Mouse (Mus musculus): Measurements from ENCODE around the gene Tomm40l. TPM values are rescaled to one million over a fixed set of nuclear protein-coding genes. Genes with fewer than 3 reads are reported as not detected.
A peak's percentile ranks its signal among the peaks of the same experiment; 100 is the strongest.

Gene Tomm40l
- polyA plus RNA-seq, 1 experiment from 2014 or later, result 60.7 TPM

DNA sequence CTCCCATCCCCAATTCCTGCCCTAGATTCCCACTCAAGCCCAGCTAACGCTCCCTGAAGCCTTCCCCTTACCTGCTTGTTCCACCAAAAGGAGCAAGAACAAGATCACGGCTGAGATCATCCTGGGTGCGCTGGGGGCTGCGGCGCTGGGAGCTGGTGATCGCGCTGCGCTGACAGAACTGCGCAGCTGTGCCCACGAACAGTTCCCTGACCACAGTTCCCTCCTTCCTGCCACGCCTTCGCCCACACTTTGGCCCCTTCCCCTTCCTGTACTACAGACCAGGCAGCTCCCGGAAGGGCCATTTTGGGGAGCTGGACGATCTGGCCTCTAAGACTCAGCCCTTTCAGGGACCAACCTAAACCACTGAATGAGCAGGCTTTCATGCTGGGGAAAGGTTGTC is 11.8 kb upstream of the Tomm40l start, which contains the start of gene Fcer1g:
Gene Fcer1g, minus strand, starts transcription at position 240 of the 400 bp plus-strand sequence.
- no peak within 1 kb of the TSS for H3K4me2 ChIP-seq (ENCODE audit: low read depth, low read length)
- H3K9ac ChIP-seq (ENCODE audit: low read length), result no peak within 1 kb of the TSS
- H3K27me3 ChIP-seq (ENCODE audit: control insufficient read depth, insufficient read depth, low read length), result no peaks in the 10 kb centered on the region
- no peak for ATAC-seq (replicated peaks; ENCODE audit: extremely low read depth, insufficient read depth, low FRiP score)
- H3K9me3 ChIP-seq (replicated peaks; ENCODE audit: control insufficient read depth, low read length), result no peaks in the 10 kb centered on the region
- H3K4me3 ChIP-seq (ENCODE audit: low read length), result no peak within 1 kb of the TSS
- H3K4me1 ChIP-seq (ENCODE audit: control insufficient read depth, insufficient read depth, low read length), result peaks cover 8% of the 10 kb centered on the region
- 84% methylated on average over 14 of the region's 14 CpGs for WGBS
- H3K27ac ChIP-seq (ENCODE audit: low read length), result peak within 1 kb of the TSS; percentile 11; the same call in 1 of the 2 replicates
- peaks cover 50% of the 10 kb centered on the region for H3K36me3 ChIP-seq (ENCODE audit: control insufficient read depth, insufficient read depth)

DNA sequence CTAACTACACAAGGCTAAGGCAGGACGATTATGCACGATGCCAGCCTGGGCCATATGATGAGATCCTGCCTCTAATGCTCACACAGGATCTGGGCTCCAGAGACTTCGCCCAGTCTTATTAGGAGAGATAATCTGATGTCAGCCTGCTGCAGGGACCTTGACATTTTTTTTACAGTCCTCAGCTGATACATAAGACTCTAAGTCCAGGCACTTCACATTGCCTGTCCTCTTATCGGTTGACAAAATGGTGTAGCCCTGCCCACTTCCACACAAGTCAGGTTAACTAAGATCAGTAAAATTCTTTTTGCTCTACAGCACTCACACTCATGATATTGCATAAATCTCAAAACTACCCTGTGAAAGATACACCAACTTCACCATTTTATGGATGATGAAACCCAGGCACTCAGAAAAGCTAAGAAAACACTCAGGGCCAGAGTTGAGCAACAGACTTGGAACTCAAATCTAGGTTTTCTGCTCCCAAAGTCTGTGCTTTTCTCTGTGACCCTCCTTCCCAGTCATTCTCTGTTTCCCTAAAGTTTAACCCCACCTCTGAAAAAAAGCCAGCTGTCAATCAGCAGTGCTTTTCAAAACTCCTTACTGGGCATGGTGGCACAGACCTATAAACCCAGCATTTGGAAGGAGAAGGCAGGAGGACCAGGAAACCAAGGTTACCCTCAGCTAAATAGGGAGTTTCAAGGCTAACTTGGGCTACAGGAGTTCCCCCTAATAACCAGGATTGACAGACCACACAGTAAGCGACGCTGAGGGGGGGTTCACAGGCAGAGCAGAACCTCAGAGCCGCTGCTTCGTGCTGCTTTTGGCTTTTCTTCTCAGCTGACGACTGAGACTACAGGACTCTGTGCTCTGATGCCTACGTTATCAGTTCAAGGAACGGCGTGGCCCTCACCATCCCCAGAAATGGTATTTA is 10.8 kb upstream of the Tomm40l start:
- Histone ChIP-seq H3K9me3 (replicated peaks; ENCODE audit: control insufficient read depth, low read length) (no peaks in the 10 kb centered on the region), H3K27ac (ENCODE audit: low read length) (peak overlapping the region; percentile 9; the same call in 1 of the 2 replicates), H3K4me2 (ENCODE audit: low read depth, low read length) (no peak overlapping the region), H3K4me1 (ENCODE audit: control insufficient read depth, insufficient read depth, low read length) (peaks cover 8% of the 10 kb centered on the region), H3K4me3 (ENCODE audit: low read length) (no peak overlapping the region), H3K27me3 (ENCODE audit: control insufficient read depth, insufficient read depth, low read length) (no peaks in the 10 kb centered on the region), H3K9ac (ENCODE audit: low read length) (no peak overlapping the region), H3K36me3 (ENCODE audit: control insufficient read depth, insufficient read depth) (peaks cover 40% of the 10 kb centered on the region)
- no peak for ATAC-seq (replicated peaks; ENCODE audit: extremely low read depth, insufficient read depth, low FRiP score)
- WGBS, result 57% methylated on average over 12 of the region's 12 CpGs

DNA sequence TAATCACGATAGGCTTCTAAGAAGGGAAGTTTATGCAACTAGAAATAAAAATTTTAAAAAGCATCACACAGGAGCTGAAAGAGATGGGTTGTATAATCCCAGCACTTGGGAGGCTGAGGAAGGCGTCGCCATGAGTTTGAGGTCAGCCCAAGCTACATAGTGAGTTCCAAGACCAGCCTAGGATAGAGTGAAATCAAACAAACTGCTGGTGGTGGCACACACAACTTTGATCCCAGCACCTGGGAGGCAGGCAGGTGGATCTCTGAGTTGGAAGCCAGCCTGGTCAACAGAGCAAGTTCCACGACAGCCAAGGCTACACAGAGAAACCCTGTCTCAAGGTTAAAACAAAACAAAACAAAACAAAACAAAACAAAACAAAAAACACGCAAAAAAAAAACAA is 10.0 kb upstream of the Tomm40l start:
- H3K4me1 ChIP-seq (ENCODE audit: control insufficient read depth, insufficient read depth, low read length), result peaks cover 8% of the 10 kb centered on the region
- ATAC-seq (replicated peaks; ENCODE audit: extremely low read depth, insufficient read depth, low FRiP score), result no peak
- no peak overlapping the region for H3K4me3 ChIP-seq (ENCODE audit: low read length)
- H3K9me3 ChIP-seq (replicated peaks; ENCODE audit: control insufficient read depth, low read length), result no peaks in the 10 kb centered on the region
- H3K27me3 ChIP-seq (ENCODE audit: control insufficient read depth, insufficient read depth, low read length), result no peaks in the 10 kb centered on the region
- no peak overlapping the region for H3K4me2 ChIP-seq (ENCODE audit: low read depth, low read length)
- H3K36me3 ChIP-seq (ENCODE audit: control insufficient read depth, insufficient read depth), result peaks cover 33% of the 10 kb centered on the region
- no peak overlapping the region for H3K27ac ChIP-seq (ENCODE audit: low read length)
- WGBS, result 80% methylated on average over 5 of the region's 5 CpGs
- no peak overlapping the region for H3K9ac ChIP-seq (ENCODE audit: low read length)

DNA sequence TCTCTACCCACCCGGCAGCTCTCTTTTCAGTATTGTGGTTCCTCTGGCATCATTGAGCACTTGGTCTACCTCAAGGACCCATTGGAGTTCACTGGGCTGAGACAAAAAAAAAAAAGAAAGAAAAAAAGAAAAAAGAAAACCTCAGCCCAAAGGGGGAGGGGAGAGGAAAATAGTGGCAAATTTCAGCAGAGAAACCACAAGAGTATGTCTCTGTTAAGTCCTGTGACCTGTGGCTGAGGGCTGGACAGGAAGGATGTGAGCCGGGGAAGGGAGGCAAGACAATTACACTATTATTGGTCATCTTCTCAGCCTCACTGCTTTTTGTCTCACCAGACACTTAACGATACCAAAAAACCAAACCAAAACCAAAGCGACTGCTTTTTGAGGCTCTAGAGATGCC is 9.5 kb upstream of the Tomm40l start:
- Histone ChIP-seq H3K36me3 (ENCODE audit: control insufficient read depth, insufficient read depth) (peaks cover 28% of the 10 kb centered on the region), H3K27me3 (ENCODE audit: control insufficient read depth, insufficient read depth, low read length) (no peaks in the 10 kb centered on the region), H3K4me3 (ENCODE audit: low read length) (no peak overlapping the region), H3K4me1 (ENCODE audit: control insufficient read depth, insufficient read depth, low read length) (peaks cover 8% of the 10 kb centered on the region), H3K27ac (ENCODE audit: low read length) (no peak overlapping the region), H3K4me2 (ENCODE audit: low read depth, low read length) (no peak overlapping the region), H3K9ac (ENCODE audit: low read length) (no peak overlapping the region), H3K9me3 (replicated peaks; ENCODE audit: control insufficient read depth, low read length) (no peaks in the 10 kb centered on the region)
- WGBS, result 63% methylated on average over 4 of the region's 4 CpGs
- ATAC-seq (replicated peaks; ENCODE audit: extremely low read depth, insufficient read depth, low FRiP score), result no peak

DNA sequence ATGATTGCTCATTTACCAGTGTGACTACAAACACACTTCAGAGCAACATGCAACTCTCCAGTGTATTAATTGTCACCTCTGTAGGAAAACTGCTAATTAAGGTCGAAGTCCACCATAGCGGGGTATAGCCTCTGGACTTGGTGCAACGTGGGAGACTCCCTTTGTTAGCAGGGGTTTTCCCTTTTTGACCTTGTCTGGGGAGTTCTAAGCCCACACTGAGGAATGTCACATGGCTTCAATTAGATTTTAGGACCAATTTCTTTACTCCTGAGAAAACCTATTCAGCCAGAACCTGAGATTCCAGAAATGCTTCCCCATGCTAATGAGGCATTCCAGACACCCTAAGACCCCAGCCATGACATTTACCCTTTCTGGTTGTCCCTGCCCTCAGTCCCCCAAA is 7.9 kb upstream of the Tomm40l start:
- no peak overlapping the region for H3K27ac ChIP-seq (ENCODE audit: low read length)

DNA sequence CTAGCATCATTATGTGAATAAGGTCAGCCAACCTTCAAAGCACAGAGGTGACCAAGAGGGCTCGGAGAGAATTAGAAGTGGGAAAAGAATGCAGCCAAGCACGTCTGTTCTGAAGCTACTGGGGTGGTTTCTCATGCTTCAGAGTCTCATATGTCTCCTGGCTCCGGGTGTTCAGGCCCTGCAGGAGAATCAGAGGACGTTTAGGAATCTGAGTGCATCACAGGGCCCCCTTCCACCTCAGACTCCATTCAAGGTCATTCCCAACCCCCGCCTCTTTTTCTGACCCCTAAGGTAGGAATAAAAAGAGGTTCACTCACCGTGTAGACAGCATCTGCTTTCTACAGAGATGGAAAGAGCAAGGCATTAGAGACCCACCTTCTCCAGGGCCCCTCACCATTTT is 7.4 kb upstream of the Tomm40l start:
- H3K27me3 ChIP-seq (ENCODE audit: control insufficient read depth, insufficient read depth, low read length), result no peaks in the 10 kb centered on the region
- no peak overlapping the region for H3K9ac ChIP-seq (ENCODE audit: low read length)
- H3K4me2 ChIP-seq (ENCODE audit: low read depth, low read length), result no peak overlapping the region
- H3K27ac ChIP-seq (ENCODE audit: low read length), result no peak overlapping the region
- H3K4me3 ChIP-seq (ENCODE audit: low read length), result no peak overlapping the region
- WGBS, result 59% methylated on average over 6 of the region's 6 CpGs
- H3K4me1 ChIP-seq (ENCODE audit: control insufficient read depth, insufficient read depth, low read length), result no peaks in the 10 kb centered on the region
- no peaks in the 10 kb centered on the region for H3K9me3 ChIP-seq (replicated peaks; ENCODE audit: control insufficient read depth, low read length)
- no peak for ATAC-seq (replicated peaks; ENCODE audit: extremely low read depth, insufficient read depth, low FRiP score)
- peaks cover 8% of the 10 kb centered on the region for H3K36me3 ChIP-seq (ENCODE audit: control insufficient read depth, insufficient read depth)

More for the DNA sequence above, 7.9 kb upstream of the Tomm40l start:
- H3K9ac ChIP-seq (ENCODE audit: low read length), result no peak overlapping the region
- peaks cover 13% of the 10 kb centered on the region for H3K36me3 ChIP-seq (ENCODE audit: control insufficient read depth, insufficient read depth)
- H3K27me3 ChIP-seq (ENCODE audit: control insufficient read depth, insufficient read depth, low read length), result no peaks in the 10 kb centered on the region
- no peak for ATAC-seq (replicated peaks; ENCODE audit: extremely low read depth, insufficient read depth, low FRiP score)
- H3K4me3 ChIP-seq (ENCODE audit: low read length), result no peak overlapping the region
- H3K4me1 ChIP-seq (ENCODE audit: control insufficient read depth, insufficient read depth, low read length), result no peaks in the 10 kb centered on the region
- no peak overlapping the region for H3K4me2 ChIP-seq (ENCODE audit: low read depth, low read length)
- no peaks in the 10 kb centered on the region for H3K9me3 ChIP-seq (replicated peaks; ENCODE audit: control insufficient read depth, low read length)
- 79% methylated on average over 3 of the region's 3 CpGs for WGBS

DNA sequence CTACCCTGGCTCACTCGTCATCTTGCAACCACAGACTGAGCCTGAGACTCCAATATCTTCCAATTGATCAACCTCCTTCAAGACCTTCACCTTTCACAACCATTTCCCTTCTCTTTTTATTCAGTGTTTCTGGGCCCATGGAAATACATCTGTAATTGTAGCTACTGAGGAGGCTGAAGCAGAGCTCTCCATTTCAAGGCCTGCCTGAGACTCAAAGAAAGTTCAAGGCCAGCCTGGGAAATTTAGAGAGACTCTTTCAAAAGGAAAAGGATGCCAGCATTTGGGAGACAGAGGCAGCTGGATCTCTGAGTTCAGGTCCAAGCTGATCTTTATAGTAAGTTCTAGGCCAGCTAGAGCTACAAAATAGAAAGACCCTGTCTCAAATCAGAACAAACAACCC is 5.6 kb upstream of the Tomm40l start:
- no peak overlapping the region for H3K27ac ChIP-seq (ENCODE audit: low read length)

DNA sequence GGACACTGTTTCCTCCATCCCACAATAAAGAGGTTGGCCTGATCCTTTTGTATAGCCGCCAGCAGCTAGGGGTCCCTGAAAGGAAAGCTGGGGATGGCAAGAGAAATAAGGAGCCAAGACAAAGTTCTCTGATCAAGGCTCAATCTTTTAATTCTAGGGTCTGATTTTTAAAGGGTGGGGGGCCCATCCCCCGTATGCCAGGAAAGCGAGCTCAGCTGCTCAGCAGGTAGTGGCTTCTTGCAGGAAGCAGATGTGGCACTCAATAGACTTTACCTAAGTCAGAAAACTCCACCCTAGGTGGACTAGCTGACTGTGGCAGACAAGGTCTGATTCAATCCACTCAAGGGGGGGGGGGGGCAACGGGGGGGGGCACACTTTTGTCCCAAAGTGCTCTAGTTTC is 4.5 kb upstream of the Tomm40l start:
- H3K9me3 ChIP-seq (replicated peaks; ENCODE audit: control insufficient read depth, low read length), result no peaks in the 10 kb centered on the region
- H3K4me3 ChIP-seq (ENCODE audit: low read length), result no peak overlapping the region
- 58% methylated on average over 4 of the region's 4 CpGs for WGBS
- H3K4me1 ChIP-seq (ENCODE audit: control insufficient read depth, insufficient read depth, low read length), result peaks cover 2% of the 10 kb centered on the region; the same call in 1 of the 2 replicates
- ATAC-seq (replicated peaks; ENCODE audit: extremely low read depth, insufficient read depth, low FRiP score), result no peak
- no peaks in the 10 kb centered on the region for H3K36me3 ChIP-seq (ENCODE audit: control insufficient read depth, insufficient read depth)
- no peak overlapping the region for H3K4me2 ChIP-seq (ENCODE audit: low read depth, low read length)
- H3K9ac ChIP-seq (ENCODE audit: low read length), result no peak overlapping the region
- no peak overlapping the region for H3K27ac ChIP-seq (ENCODE audit: low read length)
- no peaks in the 10 kb centered on the region for H3K27me3 ChIP-seq (ENCODE audit: control insufficient read depth, insufficient read depth, low read length)

More for the DNA sequence above, 5.6 kb upstream of the Tomm40l start:
- WGBS, result 76% methylated on average over 1 of the region's 1 CpGs
- Histone ChIP-seq H3K4me2 (ENCODE audit: low read depth, low read length) (no peak overlapping the region), H3K27me3 (ENCODE audit: control insufficient read depth, insufficient read depth, low read length) (no peaks in the 10 kb centered on the region), H3K9ac (ENCODE audit: low read length) (no peak overlapping the region), H3K4me3 (ENCODE audit: low read length) (no peak overlapping the region), H3K9me3 (replicated peaks; ENCODE audit: control insufficient read depth, low read length) (no peaks in the 10 kb centered on the region), H3K36me3 (ENCODE audit: control insufficient read depth, insufficient read depth) (no peaks in the 10 kb centered on the region), H3K4me1 (ENCODE audit: control insufficient read depth, insufficient read depth, low read length) (peaks cover 2% of the 10 kb centered on the region; the same call in 1 of the 2 replicates)
- no peak for ATAC-seq (replicated peaks; ENCODE audit: extremely low read depth, insufficient read depth, low FRiP score)

DNA sequence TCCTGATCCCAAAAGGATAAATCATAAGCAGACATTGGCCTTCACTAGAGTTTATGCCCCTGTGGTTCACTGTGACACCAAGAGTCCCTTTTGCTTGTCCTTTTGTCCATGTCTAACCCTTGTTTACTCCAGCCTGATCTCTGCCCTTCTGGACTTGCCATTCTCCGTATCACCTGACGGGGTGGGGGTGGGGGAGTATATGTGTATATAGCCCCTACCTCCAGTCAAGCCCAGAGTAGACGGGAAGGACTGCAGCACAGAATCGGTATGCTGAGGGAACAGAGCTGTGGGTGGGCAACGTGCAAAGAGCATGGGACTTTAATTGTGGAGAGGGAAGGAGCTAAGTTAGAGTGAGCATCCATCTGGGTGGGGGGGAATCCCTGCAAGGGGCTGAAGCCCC is 2.5 kb upstream of the Tomm40l start, which contains the start of gene Apoa2:
Gene Apoa2, plus strand, starts transcription at position 198 of the 400 bp plus-strand sequence.
- Histone ChIP-seq H3K27ac (ENCODE audit: low read length) (no peak within 1 kb of the TSS), H3K4me1 (ENCODE audit: control insufficient read depth, insufficient read depth, low read length) (peaks cover 10% of the 10 kb centered on the region), H3K9ac (ENCODE audit: low read length) (no peak within 1 kb of the TSS), H3K4me3 (ENCODE audit: low read length) (no peak within 1 kb of the TSS), H3K9me3 (replicated peaks; ENCODE audit: control insufficient read depth, low read length) (no peaks in the 10 kb centered on the region), H3K27me3 (ENCODE audit: control insufficient read depth, insufficient read depth, low read length) (no peaks in the 10 kb centered on the region), H3K36me3 (ENCODE audit: control insufficient read depth, insufficient read depth) (peaks cover 5% of the 10 kb centered on the region), H3K4me2 (ENCODE audit: low read depth, low read length) (no peak within 1 kb of the TSS)
- 78% methylated on average over 5 of the region's 5 CpGs for WGBS
- ATAC-seq (replicated peaks; ENCODE audit: extremely low read depth, insufficient read depth, low FRiP score), result no peak
